Mouse (Mus musculus) megakaryocyte, embryonic 14.5 days (primary cell): ENCODE results near the gene Cep170.

ENCODE experiments used
- FLI1 ChIP-seq: IDR thresholded peaks from 2 replicates; pipeline ENCODE4 v1.6.1; 2012; ENCODE audit warnings: low read length, inconsistent platforms, mixed read lengths
- GATA1 ChIP-seq: IDR thresholded peaks from 3 replicates; pipeline ENCODE4 v1.6.1; 2012; ENCODE audit warnings: mixed read lengths, low read length, inconsistent platforms, borderline replicate concordance

DNA sequence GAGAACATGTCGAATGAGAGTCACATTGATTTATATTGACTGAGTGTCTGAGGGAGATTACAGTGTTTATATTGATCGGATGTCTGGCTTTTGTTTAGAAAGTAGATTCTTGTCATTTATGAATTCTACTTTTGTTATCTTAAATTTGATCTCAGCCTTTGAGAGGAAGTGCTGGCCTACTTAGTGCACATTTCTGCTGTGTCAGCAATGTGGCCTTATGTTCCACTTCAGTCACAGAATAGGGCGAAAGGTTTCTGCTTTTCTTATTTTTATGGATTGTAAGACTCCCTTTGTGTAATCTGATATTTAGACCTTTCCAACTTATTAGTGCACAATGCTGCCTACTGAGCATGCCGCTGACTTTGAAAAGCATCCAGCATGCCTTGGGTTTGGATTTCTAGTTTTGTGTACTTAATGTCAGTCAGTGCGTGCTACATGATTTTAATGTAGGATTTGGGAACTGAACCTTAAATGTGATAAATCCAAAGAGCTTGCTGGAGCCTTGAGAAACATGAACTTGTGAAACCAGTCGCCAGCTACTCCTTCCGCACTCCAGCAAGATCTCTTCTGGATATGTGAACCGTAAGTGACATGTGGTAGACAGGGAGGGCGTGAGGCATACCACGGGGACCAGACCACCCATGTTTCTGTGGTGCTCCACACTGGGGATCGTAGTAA is 34.9 kb upstream of the Cep170 start:
- TF ChIP-seq GATA1 (no peak), FLI1 (no peak)
